Mouse (Mus musculus): Measurements from ENCODE around the gene Plch2. TPM values are rescaled to one million over a fixed set of nuclear protein-coding genes. Genes with fewer than 3 reads are reported as not detected.

The Plch2 gene
- polyA plus RNA-seq, 1 experiment from 2014 or later: 2.4 TPM

GRCm38 (mm10) chr4:154948940-154949588, 107.5 kb downstream of the Plch2 start:
- Histone ChIP-seq H3K36me3 (ENCODE audit: control insufficient read depth, insufficient read depth, low read length) (no peaks in the 10 kb centered on the region), H3K4me1 (replicated peaks; ENCODE audit: control insufficient read depth, insufficient read depth, low read length) (peaks cover 53% of the 10 kb centered on the region), H3K4me3 (ENCODE audit: low read depth, low read length) (no peak overlapping the region), H3K27me3 (ENCODE audit: control insufficient read depth, insufficient read depth, low read length) (peaks cover 11% of the 10 kb centered on the region), H3K27ac (ENCODE audit: low read depth, low read length) (peak overlapping the region; percentile 93), H3K9me3 (ENCODE audit: control insufficient read depth, low read length) (no peaks in the 10 kb centered on the region), H3K9ac (ENCODE audit: low read length) (peak overlapping the region; percentile 5; the same call in 1 of the 2 replicates), H3K4me2 (ENCODE audit: low read depth, low read length, severe bottlenecking) (peak overlapping the region; percentile 40)
- ATAC-seq (replicated peaks; ENCODE audit: low FRiP score): peak; percentile 1; the same call in 1 of the 2 replicates
- WGBS: 34% methylated on average over 6 of the region's 6 CpGs
- DNase-seq (ENCODE audit: low spot score): no peak

- Histone ChIP-seq H3K4me1 (replicated peaks; ENCODE audit: control insufficient read depth, insufficient read depth, low read length) (peaks cover 46% of the 10 kb centered on the region), H3K9me3 (ENCODE audit: control insufficient read depth, low read length) (no peaks in the 10 kb centered on the region), H3K4me2 (ENCODE audit: low read depth, low read length, severe bottlenecking) (peak overlapping the region; percentile 40), H3K4me3 (ENCODE audit: low read depth, low read length) (no peak overlapping the region), H3K36me3 (ENCODE audit: control insufficient read depth, insufficient read depth, low read length) (no peaks in the 10 kb centered on the region), H3K27ac (ENCODE audit: low read depth, low read length) (peak overlapping the region; percentile 93), H3K27me3 (ENCODE audit: control insufficient read depth, insufficient read depth, low read length) (peaks cover 5% of the 10 kb centered on the region), H3K9ac (ENCODE audit: low read length) (peak overlapping the region; percentile 5; the same call in 1 of the 2 replicates)
- WGBS: 33% methylated on average over 14 of the region's 14 CpGs
- DNase-seq (ENCODE audit: low spot score) (peak; percentile 84), ATAC-seq (replicated peaks; ENCODE audit: low FRiP score) (peak; percentile 55)
Observed at GRCm38 (mm10) chr4:154948066-154948939, 108.3 kb downstream of the Plch2 start.

DNA sequence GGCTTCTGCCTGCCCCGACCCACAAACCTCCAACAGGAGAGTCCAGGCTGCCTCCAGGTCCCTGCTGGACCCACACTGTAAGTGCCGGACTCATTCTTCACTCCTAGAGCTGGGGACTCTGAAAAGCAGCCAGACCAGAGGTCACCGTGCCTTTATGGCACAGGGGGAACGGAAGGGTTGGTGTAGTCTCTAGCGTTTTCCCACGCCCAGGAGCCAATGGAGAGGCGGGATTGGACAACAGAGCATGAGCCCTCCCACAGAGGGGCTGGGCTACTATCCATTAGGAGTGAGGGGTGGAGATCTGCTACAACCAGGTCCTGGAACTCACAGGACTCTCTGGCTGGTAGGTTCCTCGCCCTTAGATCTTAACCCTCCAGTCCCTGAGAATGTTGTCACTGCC, 110.3 kb downstream of the Plch2 start:
- Histone ChIP-seq H3K36me3 (ENCODE audit: control insufficient read depth, insufficient read depth, low read length) (no peaks in the 10 kb centered on the region), H3K4me3 (ENCODE audit: low read depth, low read length) (peak overlapping the region; percentile 25), H3K9ac (ENCODE audit: low read length) (peak overlapping the region; percentile 46; the same call in 1 of the 2 replicates), H3K4me2 (ENCODE audit: low read depth, low read length, severe bottlenecking) (peak overlapping the region; percentile 47), H3K27ac (ENCODE audit: low read depth, low read length) (peak overlapping the region; percentile 42; the same call in 1 of the 2 replicates), H3K27me3 (ENCODE audit: control insufficient read depth, insufficient read depth, low read length) (peaks cover 2% of the 10 kb centered on the region; the same call in 1 of the 2 replicates), H3K4me1 (replicated peaks; ENCODE audit: control insufficient read depth, insufficient read depth, low read length) (peaks cover 36% of the 10 kb centered on the region), H3K9me3 (ENCODE audit: control insufficient read depth, low read length) (no peaks in the 10 kb centered on the region)
- DNase-seq (ENCODE audit: low spot score) (peak; percentile 84), ATAC-seq (replicated peaks; ENCODE audit: low FRiP score) (peak; percentile 74)
- WGBS: 3% methylated on average over 8 of the region's 8 CpGs

GRCm38 (mm10) chr4:154944121-154944590, 112.4 kb downstream of the Plch2 start:
- no peaks in the 10 kb centered on the region for H3K27me3 ChIP-seq (ENCODE audit: control insufficient read depth, insufficient read depth, low read length)
- H3K9me3 ChIP-seq (ENCODE audit: control insufficient read depth, low read length): no peaks in the 10 kb centered on the region
- no peak overlapping the region for H3K4me3 ChIP-seq (ENCODE audit: low read depth, low read length)
- WGBS: 14% methylated on average over 2 of the region's 2 CpGs
- DNase-seq (ENCODE audit: low spot score): peak; percentile 80
- no peak overlapping the region for H3K27ac ChIP-seq (ENCODE audit: low read depth, low read length)
- no peak overlapping the region for H3K9ac ChIP-seq (ENCODE audit: low read length)
- peaks cover 28% of the 10 kb centered on the region for H3K4me1 ChIP-seq (replicated peaks; ENCODE audit: control insufficient read depth, insufficient read depth, low read length)
- ATAC-seq (replicated peaks; ENCODE audit: low FRiP score): peak; percentile 67
- no peaks in the 10 kb centered on the region for H3K36me3 ChIP-seq (ENCODE audit: control insufficient read depth, insufficient read depth, low read length)
- H3K4me2 ChIP-seq (ENCODE audit: low read depth, low read length, severe bottlenecking): no peak overlapping the region

DNA sequence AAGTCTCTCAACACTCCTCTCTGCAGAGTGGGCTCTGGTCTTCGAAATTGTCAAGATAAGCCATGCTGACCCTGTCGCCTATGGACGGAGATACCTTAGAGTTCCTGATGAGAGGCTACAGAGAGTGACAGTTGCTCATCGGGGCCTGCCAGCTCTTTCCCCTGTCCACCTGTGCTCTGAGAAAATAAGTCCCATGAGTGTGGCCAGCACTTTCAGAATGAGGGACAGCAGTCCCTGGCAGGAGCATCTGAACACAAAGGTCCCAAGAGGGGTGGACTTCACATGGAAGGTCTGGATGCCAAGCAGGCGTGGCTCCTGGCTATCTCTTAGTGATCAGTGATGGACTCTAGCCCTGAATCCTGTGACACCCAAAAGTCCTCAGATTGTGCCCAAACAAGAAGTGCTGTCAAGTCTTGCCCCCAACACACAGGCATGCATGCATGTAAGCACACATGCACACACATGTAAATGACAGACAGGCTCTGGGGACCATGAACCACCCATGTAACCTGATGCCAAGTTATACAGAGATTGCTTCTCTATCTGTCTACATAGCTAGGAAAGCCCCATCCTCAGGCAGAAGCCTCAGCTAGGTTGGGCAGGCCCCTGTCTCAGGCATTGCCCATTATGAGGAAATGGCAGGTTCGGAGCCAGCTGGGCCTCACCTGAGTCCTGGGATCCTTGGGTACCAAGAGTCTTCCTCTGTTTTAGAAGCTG, 113.1 kb downstream of the Plch2 start:
- no peak for ATAC-seq (replicated peaks; ENCODE audit: low FRiP score)
- H3K27ac ChIP-seq (ENCODE audit: low read depth, low read length): no peak overlapping the region
- DNase-seq (ENCODE audit: low spot score): no peak
- no peaks in the 10 kb centered on the region for H3K27me3 ChIP-seq (ENCODE audit: control insufficient read depth, insufficient read depth, low read length)
- H3K4me2 ChIP-seq (ENCODE audit: low read depth, low read length, severe bottlenecking): no peak overlapping the region
- no peak overlapping the region for H3K9ac ChIP-seq (ENCODE audit: low read length)
- peaks cover 21% of the 10 kb centered on the region for H3K4me1 ChIP-seq (replicated peaks; ENCODE audit: control insufficient read depth, insufficient read depth, low read length)
- H3K36me3 ChIP-seq (ENCODE audit: control insufficient read depth, insufficient read depth, low read length): no peaks in the 10 kb centered on the region
- H3K4me3 ChIP-seq (ENCODE audit: low read depth, low read length): no peak overlapping the region
- WGBS: 91% methylated on average over 6 of the region's 6 CpGs
- H3K9me3 ChIP-seq (ENCODE audit: control insufficient read depth, low read length): no peaks in the 10 kb centered on the region

DNA sequence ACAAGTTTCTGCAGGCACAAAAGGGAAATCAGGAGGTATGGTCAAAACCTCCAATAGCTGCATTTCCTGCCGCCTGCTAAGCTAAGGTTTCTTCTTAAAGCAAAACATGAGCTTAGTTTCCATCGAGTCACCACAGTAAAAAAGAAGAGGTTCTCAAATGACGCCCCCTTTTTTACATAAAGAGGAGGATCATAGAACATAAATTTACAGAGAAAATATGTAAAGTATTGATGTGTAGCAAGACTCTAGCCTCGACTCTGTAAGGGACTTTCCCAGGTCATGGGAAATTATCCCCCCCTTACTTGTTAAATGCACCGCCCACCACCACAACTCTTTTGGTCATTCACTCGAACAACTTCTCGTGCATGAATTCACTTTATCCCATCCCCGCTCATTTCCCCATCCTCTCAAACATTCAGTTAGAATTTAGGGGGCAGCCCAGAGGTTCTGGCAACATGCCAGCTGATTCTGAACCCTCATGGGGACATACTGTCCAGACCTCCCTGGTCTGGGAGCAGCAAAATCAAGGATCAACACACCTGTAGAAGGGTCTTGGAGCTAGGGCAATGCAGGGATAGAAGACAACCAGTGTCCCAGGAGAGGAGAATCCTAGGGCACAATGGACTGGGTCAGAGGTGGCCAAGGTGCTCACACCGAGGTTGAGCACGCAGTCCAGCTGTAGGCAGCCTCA, 113.8 kb downstream of the Plch2 start:
- no peaks in the 10 kb centered on the region for H3K9me3 ChIP-seq (ENCODE audit: control insufficient read depth, low read length)
- no peak for DNase-seq (ENCODE audit: low spot score)
- H3K27ac ChIP-seq (ENCODE audit: low read depth, low read length): no peak overlapping the region
- 90% methylated on average over 10 of the region's 10 CpGs for WGBS
- H3K36me3 ChIP-seq (ENCODE audit: control insufficient read depth, insufficient read depth, low read length): no peaks in the 10 kb centered on the region
- no peak for ATAC-seq (replicated peaks; ENCODE audit: low FRiP score)
- H3K4me3 ChIP-seq (ENCODE audit: low read depth, low read length): no peak overlapping the region
- H3K4me1 ChIP-seq (replicated peaks; ENCODE audit: control insufficient read depth, insufficient read depth, low read length): peaks cover 16% of the 10 kb centered on the region
- H3K9ac ChIP-seq (ENCODE audit: low read length): no peak overlapping the region
- H3K27me3 ChIP-seq (ENCODE audit: control insufficient read depth, insufficient read depth, low read length): no peaks in the 10 kb centered on the region
- H3K4me2 ChIP-seq (ENCODE audit: low read depth, low read length, severe bottlenecking): no peak overlapping the region

GRCm38 (mm10) chr4:154941831-154942230, 114.8 kb downstream of the Plch2 start:
- no peaks in the 10 kb centered on the region for H3K9me3 ChIP-seq (ENCODE audit: control insufficient read depth, low read length)
- 96% methylated on average over 5 of the region's 5 CpGs for WGBS
- no peak overlapping the region for H3K27ac ChIP-seq (ENCODE audit: low read depth, low read length)
- no peak overlapping the region for H3K9ac ChIP-seq (ENCODE audit: low read length)
- DNase-seq (ENCODE audit: low spot score) (no peak), ATAC-seq (replicated peaks; ENCODE audit: low FRiP score) (no peak)
- no peaks in the 10 kb centered on the region for H3K36me3 ChIP-seq (ENCODE audit: control insufficient read depth, insufficient read depth, low read length)
- no peaks in the 10 kb centered on the region for H3K27me3 ChIP-seq (ENCODE audit: control insufficient read depth, insufficient read depth, low read length)
- no peak overlapping the region for H3K4me3 ChIP-seq (ENCODE audit: low read depth, low read length)
- no peak overlapping the region for H3K4me2 ChIP-seq (ENCODE audit: low read depth, low read length, severe bottlenecking)
- peaks cover 14% of the 10 kb centered on the region for H3K4me1 ChIP-seq (replicated peaks; ENCODE audit: control insufficient read depth, insufficient read depth, low read length)

DNA sequence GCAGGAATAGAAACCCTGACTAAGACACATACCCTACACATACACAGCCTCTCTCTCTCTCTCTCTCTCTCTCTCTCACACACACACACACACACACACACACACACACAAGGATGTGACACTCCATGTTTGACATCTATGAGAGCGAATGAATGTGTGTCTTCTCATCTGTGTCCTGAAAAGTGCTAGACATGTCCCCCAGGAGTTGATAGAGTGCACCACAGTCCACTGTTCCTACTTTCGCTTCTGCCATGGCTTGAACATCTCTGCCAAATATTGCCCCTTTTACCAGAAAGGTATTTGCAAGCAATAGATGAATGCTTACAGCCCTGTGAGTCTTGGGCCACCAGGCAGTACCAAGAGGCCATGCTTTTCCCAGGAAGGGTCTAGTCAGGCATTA, 116.4 kb downstream of the Plch2 start:
- no peak overlapping the region for H3K9ac ChIP-seq (ENCODE audit: low read length)
- H3K27me3 ChIP-seq (ENCODE audit: control insufficient read depth, insufficient read depth, low read length): no peaks in the 10 kb centered on the region
- peaks cover 3% of the 10 kb centered on the region for H3K4me1 ChIP-seq (replicated peaks; ENCODE audit: control insufficient read depth, insufficient read depth, low read length)
- H3K4me3 ChIP-seq (ENCODE audit: low read depth, low read length): no peak overlapping the region
- ATAC-seq (replicated peaks; ENCODE audit: low FRiP score) (no peak), DNase-seq (ENCODE audit: low spot score) (no peak)
- 86% methylated on average over 2 of the region's 2 CpGs for WGBS
- H3K4me2 ChIP-seq (ENCODE audit: low read depth, low read length, severe bottlenecking): no peak overlapping the region
- no peak overlapping the region for H3K27ac ChIP-seq (ENCODE audit: low read depth, low read length)
- H3K36me3 ChIP-seq (ENCODE audit: control insufficient read depth, insufficient read depth, low read length): no peaks in the 10 kb centered on the region
- H3K9me3 ChIP-seq (ENCODE audit: control insufficient read depth, low read length): no peaks in the 10 kb centered on the region
